Mouse (Mus musculus) frontal cortex, adult 2 months (tissue): ENCODE data around the gene Prickle1. TPM values are rescaled to one million over a fixed set of nuclear protein-coding genes. Genes with fewer than 3 reads are reported as not detected.

Experiments used
- DNase-seq, 2 experiments: peaks; one replicate each; pipeline ENCODE4 v3.0.0; 2022; ENCODE audit warnings: low spot score in 1 of 2; ENCODE audit errors: extremely low spot score in 1 of 2
- polyA plus RNA-seq: library from polyadenylated mRNA; depleted of rRNA; stranded (reverse); fragments of >200 nt; gene quantifications from 2 replicates; pipeline ENCODE4 v1.2.3, GENCODE M21; 2012; rRNA removed

Prickle1 gene
- polyA plus RNA-seq, 1 experiment, result 39.9 TPM

DNA sequence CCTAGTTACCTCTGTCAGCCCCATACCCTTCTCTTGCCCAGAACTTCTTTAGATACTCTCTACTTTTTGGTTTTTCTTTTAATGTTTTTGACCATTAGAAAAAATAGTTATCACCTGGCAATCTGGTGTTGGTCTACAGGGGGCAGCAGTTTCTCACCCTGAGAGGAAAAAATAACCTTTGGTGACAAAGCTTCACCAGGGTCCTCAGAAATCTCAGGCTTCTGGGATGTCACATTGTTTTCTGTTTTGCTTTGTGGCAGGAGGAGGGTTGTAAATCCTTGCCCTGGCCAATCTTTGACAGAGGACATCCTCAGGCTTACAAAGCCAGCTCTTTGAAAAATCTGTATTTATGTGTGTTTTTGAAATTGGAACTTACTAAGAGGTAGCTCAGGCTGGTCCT lies 139.7 kb downstream of the Prickle1 start:
- DNase-seq, result no peak

GRCm38 (mm10) chr15:93453296-93453695 lies 142.4 kb downstream of the Prickle1 start:
- no peak for DNase-seq

Other genes starting within 250 kb of the Prickle1 start
- gene Zcrb1, start 197.6 kb downstream of the Prickle1 start, polyA plus RNA-seq, result 158 and 167 TPM in 2 replicates
- gene Pphln1, start 197.5 kb downstream of the Prickle1 start, polyA plus RNA-seq, result 25.9 and 26.5 TPM in 2 replicates